Comparison of ENCODE assay signal across 16 mouse cellular contexts in genomic region chr1:193453654-193454053, GRCm38 (mm10).
A peak's percentile ranks its signal among the peaks of the same experiment; 100 is the strongest.
DNase-seq lines count a peak whose midpoint lies in the region; TF ChIP-seq lines count a peak whose summit lies in the region.
"Had no signal": no experiment of that assay in that cellular context is flagged by ENCODE, and none has a peak within 500 bp of the region (broad histone marks: within the 10 kb centered on the region; RNA-seq: fewer than 3 reads in every experiment).

No protein-coding gene starts in this region.

- no peak for TF ChIP-seq CTCF in kidney, adult 2 months (conservative IDR thresholded peaks at IDR 0.05; ENCODE audit: insufficient read depth, insufficient read length, low read depth, low read length)

- DNase-seq in kidney, adult 2 months = peak; percentile 19
- DNase-seq in kidney, adult 8-10 months = no peak
- peak; percentile 27 for DNase-seq in lung, postnatal 10 days
- DNase-seq in lung, postnatal 25 days (ENCODE audit: low spot score) = no peak
- peak; percentile 67 for DNase-seq in brain, adult 2 months (ENCODE audit: low read depth, low spot score)
- peak; percentile 22 for DNase-seq in telencephalon, adult 2 months (ENCODE audit: low read depth, low spot score)
- no peak for DNase-seq in T-cell, adult 2 months (ENCODE audit: low spot score)
- DNase-seq: cerebellum, adult 11-12 months; gastrocnemius, postnatal 10 days; heart, adult 2 months had no signal

- 82% methylated on average over 2 of the region's 2 CpGs for WGBS in kidney, adult 2 months

- TF ChIP-seq POLR2A in kidney, adult 2 months (IDR thresholded peaks at IDR 0.05; ENCODE audit: low read depth, low read length) = no peak

- no peaks in the 10 kb centered on the region for H3K36me3 ChIP-seq in kidney, adult 2 months (ENCODE audit: control insufficient read depth, insufficient read depth, low read length)
- H3K36me3 ChIP-seq: heart, embryonic 15.5 days; limb, embryonic 12.5 days; liver, embryonic 15.5 days; midbrain, embryonic 12.5 days had no signal

- no peaks in the 10 kb centered on the region; the same call in 1 of the 2 replicates for H3K27me3 ChIP-seq in kidney, adult 2 months (replicated peaks; ENCODE audit: control insufficient read depth, insufficient read depth, low read length)
- H3K27me3 ChIP-seq: heart, embryonic 15.5 days; limb, embryonic 12.5 days; liver, embryonic 15.5 days; midbrain, embryonic 12.5 days had no signal

- 0 out of 2 replicates have a peak, but pooled peaks cover 3% of the 10 kb centered on the region for H3K4me1 ChIP-seq in kidney, adult 2 months (ENCODE audit: control insufficient read depth, insufficient read depth, low read length)

- no peak overlapping the region for H3K27ac ChIP-seq in kidney, adult 2 months (ENCODE audit: insufficient read depth, low read depth, low read length)
- H3K27ac ChIP-seq: heart, adult 2 months; heart, embryonic 15.5 days; kidney, postnatal 0 days; limb, embryonic 12.5 days; liver, embryonic 15.5 days; macrophage; midbrain, embryonic 12.5 days had no signal

- no peak overlapping the region for H3K4me3 ChIP-seq in kidney, adult 2 months (ENCODE audit: insufficient read depth, low read depth, low read length)
- H3K4me3 ChIP-seq: heart, adult 2 months; heart, embryonic 15.5 days; limb, embryonic 12.5 days; liver, embryonic 15.5 days; midbrain, embryonic 12.5 days had no signal

Comparison
In these comparisons a context has a peak if more than half of its experiments do, and no peak if none do; other contexts are left out.
1. DNase-seq: peak in kidney, adult 2 months (single experiment), lung, postnatal 10 days (single experiment), brain, adult 2 months (single experiment) and telencephalon, adult 2 months (single experiment); none in kidney, adult 8-10 months (0 of 2), lung, postnatal 25 days (single experiment) and T-cell, adult 2 months (single experiment).